Mouse (Mus musculus) neural tube, postnatal 0 days (tissue): ENCODE measurements around the gene Ctbp1. TPM values are rescaled to one million over a fixed set of nuclear protein-coding genes. Genes with fewer than 3 reads are reported as not detected.

Source experiments
- polyA plus RNA-seq: library from polyadenylated mRNA; unstranded; fragments of >200 nt; fragmentation: Nextera tagmentation; extraction: Ambion mirVana; gene quantifications from 2 replicates; pipeline ENCODE4 v1.2.1, GENCODE M21; 2015

Gene Ctbp1
- polyA plus RNA-seq = 346 and 373 TPM in 2 replicates

GRCm38 (mm10) chr5:33274953-33275454 lies at the start of gene Ctbp1:
TSS of gene Ctbp1 (minus strand) at chr5:33274994.

GRCm38 (mm10) chr5:33218081-33218480 lies 56.7 kb downstream of the Ctbp1 start, which contains the start of gene Spon2:
TSS of gene Spon2 (minus strand) at chr5:33218455.

Other genes starting within 250 kb of the Ctbp1 start
- gene Slc5a1, start 170.8 kb downstream of the Ctbp1 start, polyA plus RNA-seq = 0.15 and 0.23 TPM in 2 replicates
- gene Spon2, start 56.5 kb downstream of the Ctbp1 start, polyA plus RNA-seq = 3.3 and 4.7 TPM in 2 replicates
- 112 and 114 TPM in 2 replicates for gene Maea, start 60.5 kb upstream of the Ctbp1 start, polyA plus RNA-seq
- gene Uvssa, start 103.6 kb upstream of the Ctbp1 start, polyA plus RNA-seq = 6.5 and 7.9 TPM in 2 replicates
- gene Nkx1-1, start 159.0 kb upstream of the Ctbp1 start, polyA plus RNA-seq = 0.45 and 0.67 TPM in 2 replicates